Mouse (Mus musculus) forebrain, postnatal 0 days (tissue): ENCODE data around the gene Olfr94. TPM values are rescaled to one million over a fixed set of nuclear protein-coding genes. Genes with fewer than 3 reads are reported as not detected.

Experiments used
- ATAC-seq: fragments of 200-750 bp; cut with Nextera tagmentation; 2 replicates; pipeline ENCODE4 v1.8.0; 2017; ENCODE audit warnings: mild to moderate bottlenecking, moderate library complexity
- DNase-seq: peaks from one replicate; pipeline ENCODE4 v3.0.0-alpha.2; 2015
- H3K27ac ChIP-seq: fragments of 300-500 bp; sonication (generic); 2 replicates; pipeline ENCODE4 v1.5.1; 2014; ENCODE audit warnings: low read depth, mild to moderate bottlenecking, antibody characterized with exemption, low read length, moderate library complexity, mixed read lengths
- H3K27me3 ChIP-seq: fragments of 300-500 bp; sonication (generic); 2 replicates; pipeline ENCODE4 v1.6.1; 2014; ENCODE audit warnings: mild to moderate bottlenecking, low read length, mixed read lengths; ENCODE audit not compliant: insufficient read depth
- H3K36me3 ChIP-seq: fragments of 300-500 bp; sonication (generic); 2 replicates; pipeline ENCODE4 v1.6.1; 2014; ENCODE audit warnings: mild to moderate bottlenecking, moderate library complexity; ENCODE audit not compliant: insufficient read depth
- H3K4me1 ChIP-seq: fragments of 300-500 bp; sonication (generic); 2 replicates; pipeline ENCODE4 v1.6.1; 2014; ENCODE audit warnings: antibody characterized with exemption; ENCODE audit not compliant: insufficient read depth
- H3K4me2 ChIP-seq: fragments of 300-500 bp; sonication (generic); 2 replicates; pipeline ENCODE4 v1.6.1; 2014; ENCODE audit warnings: low read depth, mild to moderate bottlenecking, moderate library complexity
- H3K4me3 ChIP-seq: fragments of 300-500 bp; sonication (generic); 2 replicates; pipeline ENCODE4 v1.5.1; 2014; ENCODE audit warnings: low read depth, low read length, mixed read lengths
- H3K9ac ChIP-seq: fragments of 300-500 bp; sonication (generic); 2 replicates; pipeline ENCODE4 v1.6.1; 2014; ENCODE audit warnings: mild to moderate bottlenecking
- H3K9me3 ChIP-seq: fragments of 300-500 bp; sonication (generic); 2 replicates; pipeline ENCODE4 v1.6.1; 2016; ENCODE audit warnings: low read length
- CTCF ChIP-seq: sonication (generic); IDR thresholded peaks from 2 replicates; pipeline ENCODE4 v1.5.1; 2016; ENCODE audit warnings: antibody characterized with exemption, control low read depth, low read depth
- WGBS: fragments of 180-500 bp; shearing (Covaris S2); extraction: QIAGEN DNeasy Blood & Tissue Kit; methylation state at CpG from one replicate; pipeline ENCODE4 v1.1.7; 2014; 5-methylcytosine and 5-hydroxymethylcytosine counted together
- polyA plus RNA-seq: library from polyadenylated mRNA; unstranded; fragments of >200 nt; fragmentation: Nextera tagmentation; extraction: Ambion mirVana; gene quantifications from 2 replicates; pipeline ENCODE4 v1.2.1, GENCODE M21; 2015
- total RNA-seq: library from RNA; depleted of rRNA; stranded (reverse); fragments of >200 nt; gene quantifications from 2 replicates; pipeline ENCODE4 v1.2.3, GENCODE M21; 2014; rRNA removed

Olfr94 gene
- total and polyA plus RNA-seq, 2 experiments from 2014 or later, result not detected

DNA sequence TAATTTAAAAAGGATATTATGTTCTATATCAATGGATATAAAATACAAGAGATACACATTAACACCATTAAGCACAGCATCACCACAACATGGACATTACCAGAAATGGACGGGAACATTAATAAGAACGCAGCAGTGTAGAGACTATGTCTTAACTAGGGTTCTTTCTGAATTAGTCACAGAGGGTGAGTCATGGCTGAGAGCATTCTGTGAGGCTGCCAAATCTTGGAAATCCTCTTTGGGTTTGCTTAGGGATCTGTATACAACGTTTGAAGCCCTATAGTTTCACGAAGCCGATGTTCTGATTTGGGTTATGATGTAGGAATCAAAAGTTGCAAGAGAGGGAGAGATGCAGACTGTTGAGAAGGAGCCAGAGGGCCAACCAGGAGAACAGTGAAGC, 6.0 kb downstream of the Olfr94 start:
- no peak for ATAC-seq
- H3K4me1 ChIP-seq, result no peaks in the 10 kb centered on the region

DNA sequence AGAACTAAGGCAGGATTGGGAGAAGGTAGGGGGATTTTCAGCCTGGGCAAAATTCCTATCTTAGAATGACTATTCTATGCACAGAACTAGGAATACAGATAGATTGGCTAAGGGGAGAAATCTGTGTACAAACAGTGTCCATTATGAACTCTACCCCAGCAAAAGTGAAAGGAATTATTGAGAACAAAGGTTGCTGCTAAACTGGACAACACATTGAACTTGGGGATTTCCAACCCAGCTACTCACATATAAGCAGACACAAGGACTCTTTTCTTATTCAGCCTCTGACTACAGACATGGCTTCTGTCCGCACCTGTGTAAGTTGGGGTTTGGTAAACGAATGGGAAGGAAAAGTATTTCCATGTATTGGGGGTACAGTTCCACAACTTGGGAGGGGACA, 7.1 kb downstream of the Olfr94 start, which contains the start of gene Ubd:
Gene Ubd (plus strand): TSS at position 237 of the 400 bp plus-strand sequence.
- 80% methylated on average over 2 of the region's 2 CpGs for WGBS
- H3K4me2 ChIP-seq, result no peak within 1 kb of the TSS
- no peaks in the 10 kb centered on the region for H3K4me1 ChIP-seq
- H3K27me3 ChIP-seq, result peaks cover 16% of the 10 kb centered on the region
- no peaks in the 10 kb centered on the region for H3K9me3 ChIP-seq
- H3K4me3 ChIP-seq, result no peak within 1 kb of the TSS
- H3K27ac ChIP-seq, result no peak within 1 kb of the TSS
- ATAC-seq (no peak), DNase-seq (no peak)
- TF ChIP-seq CTCF, result no peak
- H3K36me3 ChIP-seq, result no peaks in the 10 kb centered on the region
- H3K9ac ChIP-seq, result no peak within 1 kb of the TSS

More for the DNA sequence above, 6.0 kb downstream of the Olfr94 start:
- no peaks in the 10 kb centered on the region for H3K36me3 ChIP-seq
- H3K4me2 ChIP-seq, result no peak overlapping the region
- H3K27ac ChIP-seq, result no peak overlapping the region
- no peak for DNase-seq
- WGBS, result 94% methylated on average over 5 of the region's 5 CpGs
- no peak overlapping the region for H3K4me3 ChIP-seq
- H3K9me3 ChIP-seq, result no peaks in the 10 kb centered on the region
- no peak overlapping the region for H3K9ac ChIP-seq
- peaks cover 18% of the 10 kb centered on the region for H3K27me3 ChIP-seq
- no peak for TF ChIP-seq CTCF

DNA sequence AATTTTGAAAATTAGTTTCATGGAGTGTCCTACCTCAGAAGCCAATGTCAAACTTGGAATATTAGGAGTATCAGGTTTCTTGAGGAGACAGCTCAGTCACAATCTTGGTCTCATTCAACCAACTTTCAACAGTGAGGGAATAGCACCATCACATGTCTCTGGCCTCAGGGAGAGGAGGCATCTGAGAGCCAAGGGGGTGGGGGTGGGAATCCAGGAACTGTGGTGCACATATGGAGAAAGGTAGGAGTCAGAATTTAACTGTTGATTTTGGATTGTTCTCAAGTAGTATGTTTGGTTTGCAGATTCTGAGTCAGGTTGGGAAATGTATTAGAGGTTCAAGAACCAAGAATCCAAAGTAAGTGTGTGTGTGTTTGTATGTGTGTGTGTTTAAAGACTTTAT, 7.8 kb downstream of the Olfr94 start:
- H3K9ac ChIP-seq, result no peak overlapping the region
- H3K4me3 ChIP-seq, result no peak overlapping the region
- H3K9me3 ChIP-seq, result no peaks in the 10 kb centered on the region
- no peak for TF ChIP-seq CTCF
- H3K27ac ChIP-seq, result no peak overlapping the region
- no peaks in the 10 kb centered on the region for H3K36me3 ChIP-seq
- DNase-seq (no peak), ATAC-seq (no peak)
- H3K4me2 ChIP-seq, result no peak overlapping the region
- H3K27me3 ChIP-seq, result peaks cover 9% of the 10 kb centered on the region
- H3K4me1 ChIP-seq, result no peaks in the 10 kb centered on the region

DNA sequence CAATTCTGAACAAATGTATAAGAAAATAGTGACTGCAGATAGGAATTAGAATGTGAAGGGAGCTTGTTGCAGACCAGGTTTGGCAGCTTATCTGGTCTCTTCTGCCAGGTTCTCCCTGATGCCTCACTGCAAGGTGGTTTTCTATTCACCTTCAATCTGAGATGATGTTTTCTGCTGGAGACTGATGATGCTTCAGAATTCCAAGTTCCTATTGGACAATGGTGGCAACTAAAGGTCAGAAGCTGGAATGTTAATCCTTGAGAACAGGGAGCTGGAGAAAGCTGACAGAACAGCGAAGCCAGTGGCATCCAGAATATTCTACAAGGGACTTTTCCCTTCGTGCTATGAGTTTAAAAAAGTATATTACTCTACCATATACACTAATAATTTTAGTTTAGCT, 10.1 kb downstream of the Olfr94 start:
- Histone ChIP-seq H3K9ac (no peak overlapping the region), H3K4me2 (no peak overlapping the region), H3K4me1 (no peaks in the 10 kb centered on the region), H3K4me3 (no peak overlapping the region), H3K36me3 (no peaks in the 10 kb centered on the region), H3K27ac (no peak overlapping the region), H3K27me3 (no peaks in the 10 kb centered on the region), H3K9me3 (no peaks in the 10 kb centered on the region)
- no peak for TF ChIP-seq CTCF
- DNase-seq (peak; percentile 34), ATAC-seq (no peak)
- 25% methylated on average over 2 of the region's 2 CpGs for WGBS

DNA sequence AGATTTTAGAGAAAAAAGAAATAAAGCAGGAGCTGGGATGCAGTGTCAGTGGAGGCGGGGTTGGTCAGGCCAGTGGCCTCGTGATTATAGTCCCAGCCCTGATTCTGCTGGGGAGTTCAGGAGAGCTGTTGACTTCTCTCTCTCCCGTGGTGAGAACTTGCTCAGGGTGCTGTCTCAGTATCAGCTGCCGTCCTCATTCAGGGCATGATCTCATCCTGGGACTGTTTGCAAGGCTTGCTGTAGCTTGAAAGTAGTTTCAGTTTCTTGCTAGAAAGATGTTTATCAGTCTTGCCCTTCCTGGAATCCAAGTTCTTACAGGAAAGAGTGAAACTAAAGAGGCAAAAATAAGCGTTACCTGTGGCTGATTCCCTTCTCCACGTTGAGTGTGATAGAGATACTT, 15.3 kb downstream of the Olfr94 start:
- Histone ChIP-seq H3K4me1 (no peaks in the 10 kb centered on the region), H3K4me2 (no peak overlapping the region), H3K27ac (no peak overlapping the region), H3K4me3 (no peak overlapping the region), H3K36me3 (no peaks in the 10 kb centered on the region), H3K9me3 (no peaks in the 10 kb centered on the region), H3K27me3 (no peaks in the 10 kb centered on the region), H3K9ac (no peak overlapping the region)
- WGBS, result 51% methylated on average over 6 of the region's 6 CpGs
- no peak for TF ChIP-seq CTCF
- ATAC-seq (no peak), DNase-seq (no peak)

DNA sequence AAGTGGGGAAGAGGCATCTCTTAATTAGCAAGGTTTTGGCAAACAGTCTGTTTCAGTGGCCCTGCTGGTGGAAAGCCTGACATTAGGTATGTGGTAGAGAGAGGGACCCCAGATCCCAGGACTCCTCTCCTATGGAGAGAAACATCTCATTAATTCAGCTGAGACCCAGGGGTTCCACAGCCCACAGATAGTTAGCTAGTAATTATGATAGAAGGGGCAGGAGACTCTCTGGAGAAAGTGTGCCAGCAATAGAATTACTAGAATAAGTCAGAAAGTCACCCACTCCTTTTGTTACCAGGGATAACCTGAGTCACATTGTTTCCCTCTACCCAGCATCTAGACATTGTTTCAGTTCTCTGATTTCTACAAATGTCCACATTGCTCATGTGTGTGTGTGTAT, 39.4 kb downstream of the Olfr94 start, which contains the start of gene Olfr93:
Gene Olfr93 (minus strand): TSS at position 101 of the 400 bp plus-strand sequence.
- no peaks in the 10 kb centered on the region for H3K36me3 ChIP-seq
- ATAC-seq, result no peak
- no peaks in the 10 kb centered on the region for H3K27me3 ChIP-seq
- no peak within 1 kb of the TSS for H3K4me2 ChIP-seq
- TF ChIP-seq CTCF, result no peak
- no peaks in the 10 kb centered on the region for H3K9me3 ChIP-seq
- H3K4me1 ChIP-seq, result no peaks in the 10 kb centered on the region
- no peak for DNase-seq
- no peak within 1 kb of the TSS for H3K4me3 ChIP-seq
- H3K27ac ChIP-seq, result no peak within 1 kb of the TSS
- H3K9ac ChIP-seq, result no peak within 1 kb of the TSS

Other genes with a start within 250 kb of the Olfr94 start
- 72.3 and 82.2 TPM in 2 replicates for gene Ppp1r11, start 249.3 kb downstream of the Olfr94 start, total RNA-seq
- 157 and 183 TPM in 2 replicates for gene Ppp1r11, start 249.3 kb downstream of the Olfr94 start, polyA plus RNA-seq
- gene Znrd1, start 242.4 kb downstream of the Olfr94 start, total RNA-seq, result 28.6 and 35.0 TPM in 2 replicates
- 48.8 and 56.5 TPM in 2 replicates for gene Znrd1, start 242.4 kb downstream of the Olfr94 start, polyA plus RNA-seq
- 2.0 and 3.4 TPM in 2 replicates for gene Znrd1as, start 242.4 kb downstream of the Olfr94 start, total RNA-seq
- 2.6 and 3.7 TPM in 2 replicates for gene Znrd1as, start 242.4 kb downstream of the Olfr94 start, polyA plus RNA-seq
- gene 2410137M14Rik, start 219.8 kb downstream of the Olfr94 start, total RNA-seq, result 0.38 TPM in 1 of 2 replicates, not detected in the other
- gene 2410137M14Rik, start 219.8 kb downstream of the Olfr94 start, polyA plus RNA-seq, result 0.36 TPM in 1 of 2 replicates, not detected in the other
- 3.5 and 4.2 TPM in 2 replicates for gene H2-M5, start 211.5 kb downstream of the Olfr94 start, total RNA-seq
- gene H2-M5, start 211.5 kb downstream of the Olfr94 start, polyA plus RNA-seq, result 0.52 and 1.5 TPM in 2 replicates
- 208 and 220 TPM in 2 replicates for gene Zfp57, start 199.8 kb downstream of the Olfr94 start, total RNA-seq
- 113 and 148 TPM in 2 replicates for gene Zfp57, start 199.8 kb downstream of the Olfr94 start, polyA plus RNA-seq
- not detected in 2 replicates for gene Mog, start 177.6 kb downstream of the Olfr94 start, total RNA-seq
- 0.53 and 1.1 TPM in 2 replicates for gene Mog, start 177.6 kb downstream of the Olfr94 start, polyA plus RNA-seq
- gene Gabbr1, start 155.0 kb downstream of the Olfr94 start, total RNA-seq, result 353 and 416 TPM in 2 replicates
- gene Gabbr1, start 155.0 kb downstream of the Olfr94 start, polyA plus RNA-seq, result 58.1 and 80.1 TPM in 2 replicates
- not detected in 2 replicates for gene Olfr90, start 112.5 kb downstream of the Olfr94 start, total RNA-seq
- gene Olfr90, start 112.5 kb downstream of the Olfr94 start, polyA plus RNA-seq, result not detected in 2 replicates
- gene Olfr91, start 102.7 kb downstream of the Olfr94 start, total RNA-seq, result not detected in 2 replicates
- not detected in 2 replicates for gene Olfr91, start 102.7 kb downstream of the Olfr94 start, polyA plus RNA-seq
- gene Olfr92, start 80.9 kb downstream of the Olfr94 start, total RNA-seq, result not detected in 2 replicates
- not detected in 2 replicates for gene Olfr92, start 80.9 kb downstream of the Olfr94 start, polyA plus RNA-seq
- not detected in 2 replicates for gene Olfr93, start 39.5 kb downstream of the Olfr94 start, total RNA-seq
- not detected in 2 replicates for gene Olfr93, start 39.5 kb downstream of the Olfr94 start, polyA plus RNA-seq
- not detected in 2 replicates for gene Ubd, start 7.1 kb downstream of the Olfr94 start, total RNA-seq
- not detected in 2 replicates for gene Ubd, start 7.1 kb downstream of the Olfr94 start, polyA plus RNA-seq
- 0.05 TPM in 1 of 2 replicates, not detected in the other for gene Olfr95, start 12.1 kb upstream of the Olfr94 start, total RNA-seq
- gene Olfr95, start 12.1 kb upstream of the Olfr94 start, polyA plus RNA-seq, result not detected in 2 replicates
- not detected in 2 replicates for gene Olfr96, start 19.2 kb upstream of the Olfr94 start, total RNA-seq
- gene Olfr96, start 19.2 kb upstream of the Olfr94 start, polyA plus RNA-seq, result not detected in 2 replicates
- gene Olfr97, start 36.3 kb upstream of the Olfr94 start, total RNA-seq, result not detected in 2 replicates
- gene Olfr97, start 36.3 kb upstream of the Olfr94 start, polyA plus RNA-seq, result not detected in 2 replicates
- gene Olfr98, start 62.8 kb upstream of the Olfr94 start, total RNA-seq, result not detected in 2 replicates
- gene Olfr98, start 62.8 kb upstream of the Olfr94 start, polyA plus RNA-seq, result not detected in 2 replicates
- gene H2-M3, start 69.2 kb upstream of the Olfr94 start, total RNA-seq, result 1.0 and 1.9 TPM in 2 replicates
- 1.5 and 1.7 TPM in 2 replicates for gene H2-M3, start 69.2 kb upstream of the Olfr94 start, polyA plus RNA-seq
- not detected in 2 replicates for gene Olfr99, start 82.5 kb upstream of the Olfr94 start, total RNA-seq
- gene Olfr99, start 82.5 kb upstream of the Olfr94 start, polyA plus RNA-seq, result not detected in 2 replicates
- gene Olfr101, start 103.3 kb upstream of the Olfr94 start, total RNA-seq, result not detected in 2 replicates
- not detected in 2 replicates for gene Olfr101, start 103.3 kb upstream of the Olfr94 start, polyA plus RNA-seq
- not detected in 2 replicates for gene Olfr102, start 116.1 kb upstream of the Olfr94 start, total RNA-seq
- gene Olfr102, start 116.1 kb upstream of the Olfr94 start, polyA plus RNA-seq, result not detected in 2 replicates
- gene Olfr103, start 138.7 kb upstream of the Olfr94 start, total RNA-seq, result not detected in 2 replicates
- gene Olfr103, start 138.7 kb upstream of the Olfr94 start, polyA plus RNA-seq, result not detected in 2 replicates
- gene Olfr104-ps, start 158.6 kb upstream of the Olfr94 start, total RNA-seq, result not detected in 2 replicates
- gene Olfr104-ps, start 158.6 kb upstream of the Olfr94 start, polyA plus RNA-seq, result not detected in 2 replicates
- not detected in 2 replicates for gene Olfr105-ps, start 178.0 kb upstream of the Olfr94 start, total RNA-seq
- gene Olfr105-ps, start 178.0 kb upstream of the Olfr94 start, polyA plus RNA-seq, result not detected in 2 replicates
- not detected in 2 replicates for gene Olfr106-ps, start 189.4 kb upstream of the Olfr94 start, total RNA-seq
- not detected in 2 replicates for gene Olfr106-ps, start 189.4 kb upstream of the Olfr94 start, polyA plus RNA-seq
- gene Olfr107, start 198.2 kb upstream of the Olfr94 start, total RNA-seq, result not detected in 2 replicates
- not detected in 2 replicates for gene Olfr107, start 198.2 kb upstream of the Olfr94 start, polyA plus RNA-seq
- not detected in 2 replicates for gene Olfr108, start 244.5 kb upstream of the Olfr94 start, total RNA-seq
- gene Olfr108, start 244.5 kb upstream of the Olfr94 start, polyA plus RNA-seq, result not detected in 2 replicates